13 mouse cellular contexts compared by ENCODE assay signal in genomic region chr14:49790542-49790941, GRCm38 (mm10). TPM values are rescaled to one million over a fixed set of nuclear protein-coding genes. Genes with fewer than 3 reads are reported as not detected.
"Had no signal": no experiment of that assay in that cellular context is flagged by ENCODE, and none has a peak within 500 bp of the region (broad histone marks: within the 10 kb centered on the region; RNA-seq: fewer than 3 reads in every experiment).

No protein-coding gene starts in this region.

- H3K4me1 ChIP-seq: limb, embryonic 13.5 days; neural tube, embryonic 12.5 days had no signal

- H3K27me3 ChIP-seq: neural tube, embryonic 12.5 days had no signal

- DNase-seq: kidney, postnatal 36 days; left cerebral cortex, postnatal 4 days; lung, postnatal 4 days; midbrain, embryonic 14.5 days; thymus, adult 18-20 months; thymus, postnatal 14 days had no signal

- H3K9me3 ChIP-seq: limb, embryonic 13.5 days; midbrain, embryonic 10.5 days; neural tube, embryonic 12.5 days had no signal

- H3K9ac ChIP-seq: limb, embryonic 13.5 days; liver, embryonic 14.5 days; neural tube, embryonic 12.5 days had no signal

- H3K36me3 ChIP-seq: limb, embryonic 13.5 days; midbrain, embryonic 10.5 days; neural tube, embryonic 12.5 days had no signal

- H3K27ac ChIP-seq: limb, embryonic 13.5 days; liver, embryonic 14.5 days; midbrain, embryonic 10.5 days; neural tube, embryonic 12.5 days had no signal

- H3K4me2 ChIP-seq: limb, embryonic 13.5 days; neural tube, embryonic 12.5 days had no signal

- H3K4me3 ChIP-seq: limb, embryonic 13.5 days; midbrain, embryonic 10.5 days; neural tube, embryonic 12.5 days had no signal

RNA-seq across cellular contexts. Expression of gene Armh4, which starts 7.4 kb away (rescaled TPM):
- total RNA-seq: megakaryocyte, adult 5-6 weeks; monocyte, adult 5-6 weeks; neutrophil, adult 5-6 weeks had no signal
